Mouse (Mus musculus) G1E (cell line): ENCODE results near the gene Syt10. TPM values are rescaled to one million over a fixed set of nuclear protein-coding genes. Genes with fewer than 3 reads are reported as not detected.

Source experiments
- ATAC-seq: 2 replicates; pipeline ENCODE4 v1.8.0; 2016; ENCODE audit warnings: mild to moderate bottlenecking; ENCODE audit not compliant: insufficient number of reproducible peaks, poor library complexity, low FRiP score, severe bottlenecking; ENCODE audit errors: extremely low read depth
- DNase-seq: peaks from one replicate; pipeline ENCODE4 v3.0.0; 2012; ENCODE audit warnings: low spot score
- H3K27me3 ChIP-seq: 2 replicates; pipeline ENCODE4 v1.6.1; 2012; ENCODE audit warnings: mild to moderate bottlenecking, low read length, inconsistent platforms; ENCODE audit not compliant: insufficient read depth
- H3K36me3 ChIP-seq: replicated peaks from 2 replicates; pipeline ENCODE3; 2012; ENCODE audit warnings: mild to moderate bottlenecking, inconsistent platforms
- H3K4me1 ChIP-seq: 2 replicates; pipeline ENCODE4 v1.6.1; 2012; ENCODE audit warnings: low read depth, low read length, inconsistent platforms, mixed read lengths; ENCODE audit not compliant: insufficient read depth
- H3K4me3 ChIP-seq: 2 replicates; pipeline ENCODE4 v1.5.1; 2012; ENCODE audit warnings: low read depth, mild to moderate bottlenecking, inconsistent platforms, low read length, moderate library complexity, mixed read lengths
- H3K9me3 ChIP-seq: replicated peaks from 2 replicates; pipeline ENCODE4 v1.6.1; 2012; ENCODE audit warnings: inconsistent platforms
- CTCF ChIP-seq: IDR thresholded peaks from 2 replicates; pipeline ENCODE4 v1.5.1; 2012; ENCODE audit warnings: low read depth, low read length, inconsistent platforms, mixed read lengths
- GATA1 ChIP-seq: IDR thresholded peaks from 2 replicates; pipeline ENCODE4 v1.6.1; 2012; ENCODE audit warnings: borderline replicate concordance, low read length, inconsistent platforms, mixed read lengths
- GATA2 ChIP-seq: IDR thresholded peaks from 2 replicates; pipeline ENCODE4 v1.6.1; 2012; ENCODE audit warnings: low read depth, low read length, inconsistent platforms, borderline replicate concordance
- POLR2AphosphoS5 ChIP-seq: IDR thresholded peaks from 2 replicates; pipeline ENCODE4 v1.6.1; 2012; ENCODE audit warnings: low read depth, low read length, inconsistent platforms; ENCODE audit not compliant: insufficient replicate concordance
- TAL1 ChIP-seq: conservative IDR thresholded peaks from 2 replicates; pipeline ENCODE4 v1.6.1; 2012; ENCODE audit warnings: low read depth, low read length, inconsistent platforms, mixed read lengths
- polyA plus RNA-seq: library from polyadenylated mRNA; stranded (reverse); fragments of >175 nt; gene quantifications from 2 replicates; pipeline ENCODE4 v1.2.3, GENCODE M21; 2012
- total RNA-seq, 2 experiments: library from RNA; stranded (forward) in 1 of 2; stranded (reverse) in 1 of 2; fragments of 200-1000 nt in 1 of 2; fragments of >200 nt in 1 of 2; fragmentation: Nextera tagmentation in 1 of 2; gene quantifications; 2 replicates each; pipeline ENCODE4 v1.2.3; 2014 to 2017

Gene Syt10
- total and polyA plus RNA-seq, 3 experiments, result not detected

- Histone ChIP-seq H3K36me3 (no peaks in the 10 kb centered on the region), H3K27me3 (no peaks in the 10 kb centered on the region), H3K4me3 (no peak overlapping the region), H3K9me3 (peaks cover 14% of the 10 kb centered on the region), H3K4me1 (no peaks in the 10 kb centered on the region; the same call in 1 of the 2 replicates)
- TF ChIP-seq GATA1 (no peak), TAL1 (no peak), POLR2AphosphoS5 (no peak), CTCF (no peak), GATA2 (no peak)
- DNase-seq, result no peak
- no peak for ATAC-seq
Measured at GRCm38 (mm10) chr15:89733611-89734010, 108.0 kb downstream of the Syt10 start.

Other genes starting within 250 kb of the Syt10 start
- 11.8 and 12.7 TPM in 2 replicates for gene Rabl2, start 249.9 kb downstream of the Syt10 start, total RNA-seq (2014; fragmentation: Nextera tagmentation)
- gene Rabl2, start 249.9 kb downstream of the Syt10 start, total RNA-seq (2017), result 5.3 and 5.5 TPM in 2 replicates
- gene Rabl2, start 249.9 kb downstream of the Syt10 start, polyA plus RNA-seq, result 8.1 and 9.7 TPM in 2 replicates